Mouse (Mus musculus): ENCODE data around the gene Rbm28. TPM values are rescaled to one million over a fixed set of nuclear protein-coding genes. Genes with fewer than 3 reads are reported as not detected.
"Not testable (repeated sequence)": the region's sequence is repeated elsewhere in the genome, so short reads cannot be mapped to it uniquely, and the experiment has no call there.

Rbm28 gene
- polyA plus RNA-seq, 1 experiment from 2014 or later, result 43.0 TPM

DNA sequence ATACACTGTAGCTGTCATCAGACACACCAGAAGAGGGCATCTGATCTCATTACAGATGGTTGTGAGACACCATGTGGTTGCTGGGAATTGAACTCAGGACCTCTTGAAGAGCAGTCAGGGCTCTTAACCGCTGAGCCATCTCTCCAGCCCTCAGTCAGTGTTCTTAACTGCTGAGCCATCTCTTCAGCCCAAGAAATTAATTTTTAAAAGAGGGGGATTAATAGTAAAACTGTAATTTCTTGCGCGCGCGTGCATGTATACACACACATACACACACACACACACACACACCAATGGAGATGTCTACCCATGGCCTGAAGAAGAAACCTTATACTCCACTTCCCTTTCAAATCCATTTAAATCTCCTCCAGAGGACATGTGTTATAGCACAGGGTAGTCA lies 3.5 kb downstream of the Rbm28 start:
- H3K9ac ChIP-seq (ENCODE audit: low read depth, low read length); ATAC-seq (replicated peaks; ENCODE audit: insufficient number of reproducible peaks, low FRiP score, low TSS enrichment); H3K27me3 ChIP-seq (ENCODE audit: control insufficient read depth, insufficient read depth, low read length); H3K9me3 ChIP-seq (replicated peaks; ENCODE audit: control insufficient read depth, low read length); H3K27ac ChIP-seq (ENCODE audit: low read depth, low read length); H3K4me3 ChIP-seq (ENCODE audit: low read depth, low read length); H3K4me1 ChIP-seq (ENCODE audit: control insufficient read depth, insufficient read depth, low read length); H3K4me2 ChIP-seq: not testable (repeated sequence)
- peaks cover 15% of the 10 kb centered on the region for H3K36me3 ChIP-seq (ENCODE audit: control insufficient read depth, insufficient read depth, low read length)
- WGBS (ENCODE audit: insufficient replicate concordance), result 92% methylated on average over 5 of the region's 5 CpGs

DNA sequence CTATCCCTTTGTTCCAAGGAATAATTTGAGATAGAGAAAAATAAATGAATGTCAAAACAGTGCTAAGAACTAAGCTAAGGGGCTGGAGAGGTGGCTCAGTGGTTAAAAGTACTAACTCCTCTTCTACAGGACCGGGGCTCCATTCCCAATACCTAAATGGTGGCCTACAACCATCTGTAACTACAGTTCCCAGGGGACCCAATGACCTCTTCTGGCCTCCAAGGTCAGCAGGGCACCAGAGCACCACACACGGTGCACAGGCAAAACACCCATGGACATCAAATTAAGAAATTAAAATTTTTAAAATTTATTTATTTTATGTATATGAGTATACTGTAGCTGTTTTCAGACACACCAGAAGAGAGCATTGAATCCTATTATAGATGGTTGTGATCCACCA lies 4.0 kb downstream of the Rbm28 start:
- Histone ChIP-seq H3K9ac (ENCODE audit: low read depth, low read length) (no peak overlapping the region), H3K27me3 (ENCODE audit: control insufficient read depth, insufficient read depth, low read length) (no peaks in the 10 kb centered on the region), H3K4me2 (no peak overlapping the region), H3K4me3 (ENCODE audit: low read depth, low read length) (no peak overlapping the region), H3K36me3 (ENCODE audit: control insufficient read depth, insufficient read depth, low read length) (peaks cover 17% of the 10 kb centered on the region), H3K9me3 (replicated peaks; ENCODE audit: control insufficient read depth, low read length) (no peaks in the 10 kb centered on the region), H3K4me1 (ENCODE audit: control insufficient read depth, insufficient read depth, low read length) (peaks cover 4% of the 10 kb centered on the region), H3K27ac (ENCODE audit: low read depth, low read length) (no peak overlapping the region)
- WGBS (ENCODE audit: insufficient replicate concordance), result 88% methylated on average over 2 of the region's 2 CpGs
- ATAC-seq (replicated peaks; ENCODE audit: insufficient number of reproducible peaks, low FRiP score, low TSS enrichment), result no peak

DNA sequence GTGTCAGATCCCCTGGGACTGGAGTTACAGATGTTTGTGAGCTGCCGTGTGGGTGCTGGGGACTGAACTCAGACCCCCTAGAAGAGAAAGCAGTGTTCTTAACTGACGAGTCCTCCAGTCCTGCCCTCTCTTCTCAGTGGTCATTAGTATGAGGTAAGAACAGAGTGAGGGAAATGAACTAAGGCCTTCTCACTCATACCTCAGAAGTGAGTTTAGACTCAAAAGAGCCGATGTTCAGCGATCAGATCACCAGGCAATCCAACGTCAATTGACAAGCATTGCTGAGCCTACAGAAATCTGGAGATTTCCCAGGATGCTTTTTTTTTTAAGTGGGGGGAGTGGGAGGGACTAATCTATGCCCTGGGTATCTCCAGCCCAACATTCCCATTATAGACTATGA lies 8.5 kb downstream of the Rbm28 start:
- Histone ChIP-seq H3K4me2 (no peak overlapping the region), H3K9me3 (replicated peaks; ENCODE audit: control insufficient read depth, low read length) (no peaks in the 10 kb centered on the region), H3K9ac (ENCODE audit: low read depth, low read length) (no peak overlapping the region), H3K27me3 (ENCODE audit: control insufficient read depth, insufficient read depth, low read length) (no peaks in the 10 kb centered on the region), H3K4me1 (ENCODE audit: control insufficient read depth, insufficient read depth, low read length) (no peaks in the 10 kb centered on the region), H3K36me3 (ENCODE audit: control insufficient read depth, insufficient read depth, low read length) (peaks cover 31% of the 10 kb centered on the region), H3K27ac (ENCODE audit: low read depth, low read length) (no peak overlapping the region), H3K4me3 (ENCODE audit: low read depth, low read length) (no peak overlapping the region)
- WGBS (ENCODE audit: insufficient replicate concordance), result 87% methylated on average over 5 of the region's 5 CpGs
- ATAC-seq (replicated peaks; ENCODE audit: insufficient number of reproducible peaks, low FRiP score, low TSS enrichment), result no peak

DNA sequence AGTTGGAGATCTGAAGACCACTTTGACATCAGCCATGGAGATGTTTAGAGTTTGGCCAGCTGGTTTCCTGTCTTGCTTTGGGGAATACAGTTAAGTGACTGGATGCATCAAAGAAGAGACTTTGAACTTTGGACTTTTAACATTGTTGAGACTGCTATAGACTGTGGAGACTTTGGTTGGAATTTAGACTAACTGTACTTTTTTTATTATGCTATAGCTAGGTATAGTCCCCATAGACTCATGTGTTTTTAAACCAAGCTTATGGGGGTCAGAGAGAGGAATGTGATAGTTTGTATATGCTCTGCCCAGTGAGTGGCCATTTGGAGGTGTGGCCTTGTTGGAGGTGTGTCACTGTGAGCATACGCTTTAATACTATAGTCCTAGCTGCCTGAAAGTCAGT lies 14.8 kb downstream of the Rbm28 start:
- no peak for ATAC-seq (replicated peaks; ENCODE audit: insufficient number of reproducible peaks, low FRiP score, low TSS enrichment)

GRCm38 (mm10) chr6:29147407-29148010 lies 17.3 kb downstream of the Rbm28 start:
- no peak overlapping the region for H3K9ac ChIP-seq (ENCODE audit: low read depth, low read length)
- no peak overlapping the region for H3K4me2 ChIP-seq
- peaks cover 5% of the 10 kb centered on the region; the same call in 1 of the 2 replicates for H3K36me3 ChIP-seq (ENCODE audit: control insufficient read depth, insufficient read depth, low read length)
- H3K27me3 ChIP-seq (ENCODE audit: control insufficient read depth, insufficient read depth, low read length), result no peaks in the 10 kb centered on the region
- no peak overlapping the region for H3K27ac ChIP-seq (ENCODE audit: low read depth, low read length)
- ATAC-seq (replicated peaks; ENCODE audit: insufficient number of reproducible peaks, low FRiP score, low TSS enrichment), result no peak
- H3K9me3 ChIP-seq (replicated peaks; ENCODE audit: control insufficient read depth, low read length), result no peaks in the 10 kb centered on the region
- no peak overlapping the region for H3K4me3 ChIP-seq (ENCODE audit: low read depth, low read length)
- H3K4me1 ChIP-seq (ENCODE audit: control insufficient read depth, insufficient read depth, low read length), result peaks cover 26% of the 10 kb centered on the region
- WGBS (ENCODE audit: insufficient replicate concordance), result 79% methylated on average over 5 of the region's 5 CpGs

More for the DNA sequence above, 14.8 kb downstream of the Rbm28 start:
- H3K36me3 ChIP-seq (ENCODE audit: control insufficient read depth, insufficient read depth, low read length), result peaks cover 14% of the 10 kb centered on the region
- H3K9me3 ChIP-seq (replicated peaks; ENCODE audit: control insufficient read depth, low read length), result no peaks in the 10 kb centered on the region
- H3K4me1 ChIP-seq (ENCODE audit: control insufficient read depth, insufficient read depth, low read length), result peaks cover 22% of the 10 kb centered on the region
- H3K27ac ChIP-seq (ENCODE audit: low read depth, low read length), result no peak overlapping the region
- H3K27me3 ChIP-seq (ENCODE audit: control insufficient read depth, insufficient read depth, low read length), result no peaks in the 10 kb centered on the region
- H3K9ac ChIP-seq (ENCODE audit: low read depth, low read length), result no peak overlapping the region
- H3K4me3 ChIP-seq (ENCODE audit: low read depth, low read length), result no peak overlapping the region
- H3K4me2 ChIP-seq, result no peak overlapping the region
- WGBS (ENCODE audit: insufficient replicate concordance), result 88% methylated on average over 1 of the region's 1 CpGs

GRCm38 (mm10) chr6:29146641-29147040 lies 18.2 kb downstream of the Rbm28 start:
- H3K4me3 ChIP-seq (ENCODE audit: low read depth, low read length), result no peak overlapping the region
- no peaks in the 10 kb centered on the region for H3K27me3 ChIP-seq (ENCODE audit: control insufficient read depth, insufficient read depth, low read length)
- H3K9ac ChIP-seq (ENCODE audit: low read depth, low read length), result no peak overlapping the region
- H3K4me2 ChIP-seq, result peak overlapping the region; percentile 32; the same call in 1 of the 2 replicates
- 0 out of 2 replicates have a peak, but pooled peaks cover 1% of the 10 kb centered on the region for H3K36me3 ChIP-seq (ENCODE audit: control insufficient read depth, insufficient read depth, low read length)
- 31% methylated on average over 7 of the region's 7 CpGs for WGBS (ENCODE audit: insufficient replicate concordance)
- 0 out of 2 replicates have a peak overlapping the region, but pooled peaks have one; percentile 1 for H3K27ac ChIP-seq (ENCODE audit: low read depth, low read length)
- H3K9me3 ChIP-seq (replicated peaks; ENCODE audit: control insufficient read depth, low read length), result no peaks in the 10 kb centered on the region
- H3K4me1 ChIP-seq (ENCODE audit: control insufficient read depth, insufficient read depth, low read length), result peaks cover 26% of the 10 kb centered on the region
- peak; percentile 61 for ATAC-seq (replicated peaks; ENCODE audit: insufficient number of reproducible peaks, low FRiP score, low TSS enrichment)

DNA sequence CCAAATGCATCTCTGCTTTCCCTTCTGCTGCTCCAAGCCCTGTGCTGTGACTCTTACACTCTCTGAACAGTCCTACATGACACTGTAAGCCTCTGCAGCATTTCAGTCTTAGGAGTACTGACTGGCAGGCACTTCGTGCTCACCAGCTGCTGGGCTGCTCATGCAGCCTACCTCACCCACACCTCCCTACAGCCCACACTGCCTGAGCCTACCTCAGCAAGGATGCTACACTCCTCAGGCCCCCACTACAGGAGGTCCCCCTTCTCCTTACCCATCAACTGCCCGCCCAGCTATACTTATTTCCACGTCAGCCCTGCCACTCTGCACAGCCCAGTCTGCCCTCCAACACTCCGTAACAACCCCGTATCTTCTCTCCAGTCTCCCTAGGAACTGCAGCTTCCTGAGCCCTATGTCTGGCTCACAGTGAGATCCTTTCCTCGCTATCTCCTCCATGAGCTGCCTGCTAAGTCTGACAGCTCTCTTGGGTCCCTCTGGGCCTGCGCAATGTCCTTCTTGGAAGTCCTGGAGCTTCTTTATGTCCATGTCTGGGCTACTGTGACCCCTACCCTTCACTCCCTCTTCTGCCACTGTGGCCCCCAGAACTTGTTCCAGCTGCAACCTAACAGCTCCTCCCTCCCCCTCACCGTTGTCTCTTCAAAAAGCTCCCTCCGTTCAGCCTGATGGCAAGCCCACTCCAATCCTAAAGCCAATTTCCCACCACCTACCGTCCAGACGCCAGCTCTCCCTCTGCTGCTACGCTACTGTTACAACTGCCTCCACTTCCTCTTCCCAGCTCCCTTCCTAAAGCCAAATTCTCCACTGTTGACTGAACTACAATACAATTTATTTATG lies 19.1 kb downstream of the Rbm28 start:
- Histone ChIP-seq H3K27me3 (ENCODE audit: control insufficient read depth, insufficient read depth, low read length) (no peaks in the 10 kb centered on the region), H3K36me3 (ENCODE audit: control insufficient read depth, insufficient read depth, low read length) (no peaks in the 10 kb centered on the region; the same call in 1 of the 2 replicates), H3K9me3 (replicated peaks; ENCODE audit: control insufficient read depth, low read length) (no peaks in the 10 kb centered on the region), H3K4me3 (ENCODE audit: low read depth, low read length) (no peak overlapping the region), H3K27ac (ENCODE audit: low read depth, low read length) (peak overlapping the region; percentile 71), H3K4me1 (ENCODE audit: control insufficient read depth, insufficient read depth, low read length) (peaks cover 26% of the 10 kb centered on the region), H3K9ac (ENCODE audit: low read depth, low read length) (peak overlapping the region; percentile 46; the same call in 1 of the 2 replicates), H3K4me2 (peak overlapping the region; percentile 32)
- ATAC-seq (replicated peaks; ENCODE audit: insufficient number of reproducible peaks, low FRiP score, low TSS enrichment), result peak; percentile 58; the same call in 1 of the 2 replicates
- WGBS (ENCODE audit: insufficient replicate concordance), result 41% methylated on average over 12 of the region's 12 CpGs

GRCm38 (mm10) chr6:29144971-29145370 lies 19.8 kb downstream of the Rbm28 start:
- Histone ChIP-seq H3K4me2 (no peak overlapping the region), H3K9ac (ENCODE audit: low read depth, low read length) (peak overlapping the region; percentile 46; the same call in 1 of the 2 replicates), H3K9me3 (replicated peaks; ENCODE audit: control insufficient read depth, low read length) (no peaks in the 10 kb centered on the region), H3K36me3 (ENCODE audit: control insufficient read depth, insufficient read depth, low read length) (peaks cover 4% of the 10 kb centered on the region), H3K4me1 (ENCODE audit: control insufficient read depth, insufficient read depth, low read length) (peaks cover 26% of the 10 kb centered on the region), H3K27me3 (ENCODE audit: control insufficient read depth, insufficient read depth, low read length) (no peaks in the 10 kb centered on the region), H3K27ac (ENCODE audit: low read depth, low read length) (peak overlapping the region; percentile 71), H3K4me3 (ENCODE audit: low read depth, low read length) (no peak overlapping the region)
- ATAC-seq (replicated peaks; ENCODE audit: insufficient number of reproducible peaks, low FRiP score, low TSS enrichment), result no peak
- WGBS (ENCODE audit: insufficient replicate concordance), result 67% methylated on average over 3 of the region's 3 CpGs
